Mouse (Mus musculus) bone marrow, adult 2 months (tissue): Measurements from ENCODE around the gene Ptprm. TPM values are rescaled to one million over a fixed set of nuclear protein-coding genes. Genes with fewer than 3 reads are reported as not detected.

ENCODE experiments used
- H3K27ac ChIP-seq: fragments of 200-500 bp; 2 replicates; pipeline ENCODE4 v1.5.1; 2012; ENCODE audit warnings: low read depth, mild to moderate bottlenecking, control low read depth, inconsistent platforms, low read length; ENCODE audit not compliant: control insufficient read depth, poor library complexity, insufficient read depth
- H3K4me1 ChIP-seq: fragments of 200-500 bp; 2 replicates; pipeline ENCODE4 v1.6.1; 2011; ENCODE audit warnings: low read length; ENCODE audit not compliant: control insufficient read depth, insufficient read depth
- H3K4me3 ChIP-seq: fragments of 200-500 bp; replicated peaks from 2 replicates; pipeline ENCODE3; 2011; ENCODE audit warnings: mild to moderate bottlenecking, low read depth, low read length, control low read depth; ENCODE audit not compliant: control insufficient read depth
- CTCF ChIP-seq: fragments of 200-500 bp; IDR thresholded peaks from 2 replicates; pipeline ENCODE4 v1.5.1; 2011; ENCODE audit warnings: low read length, control low read depth; ENCODE audit not compliant: control insufficient read depth, insufficient read depth
- POLR2A ChIP-seq: fragments of 200-500 bp; IDR thresholded peaks from 2 replicates; pipeline ENCODE4 v1.6.1; 2011; ENCODE audit warnings: low read depth, mild to moderate bottlenecking, control low read depth, low read length, borderline replicate concordance; ENCODE audit not compliant: control insufficient read depth
- WGBS: fragments of 180-500 bp; shearing (Covaris S2); methylation state at CpG from one replicate; pipeline ENCODE4 v1.1.7; 2018; 5-methylcytosine and 5-hydroxymethylcytosine counted together
- polyA plus RNA-seq: library from polyadenylated mRNA; stranded (reverse); fragments of >200 nt; gene quantifications from 2 replicates; pipeline ENCODE4 v1.2.4, GENCODE M21; 2011; ENCODE audit warnings: low replicate concordance; ENCODE audit not compliant: missing spikeins, insufficient read depth, insufficient read length

Gene Ptprm
- polyA plus RNA-seq, 1 experiment: 4.0 TPM

DNA sequence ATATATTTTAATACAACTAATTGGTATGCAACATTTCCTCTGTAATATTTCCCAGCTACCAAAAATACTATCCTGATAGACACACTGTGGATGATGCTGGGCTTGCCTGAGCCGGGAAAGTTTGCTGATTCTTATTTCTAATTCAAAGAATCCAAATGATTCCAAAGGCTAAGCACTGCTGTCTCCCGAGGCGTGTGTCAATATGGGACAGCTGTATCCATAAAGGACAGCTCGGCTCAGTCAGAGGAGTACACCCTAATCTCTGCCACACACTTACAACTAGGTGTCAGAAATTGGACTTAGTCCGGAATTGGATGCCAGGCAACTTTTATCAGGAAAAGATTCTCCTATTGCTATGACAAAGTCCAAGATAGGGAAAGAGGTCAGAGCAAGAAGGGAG is 290.6 kb downstream of the Ptprm start:
- Histone ChIP-seq H3K4me1 (no peaks in the 10 kb centered on the region), H3K27ac (no peak overlapping the region), H3K4me3 (no peak overlapping the region)
- 78% methylated on average over 5 of the region's 5 CpGs for WGBS
- TF ChIP-seq CTCF (no peak), POLR2A (no peak)

DNA sequence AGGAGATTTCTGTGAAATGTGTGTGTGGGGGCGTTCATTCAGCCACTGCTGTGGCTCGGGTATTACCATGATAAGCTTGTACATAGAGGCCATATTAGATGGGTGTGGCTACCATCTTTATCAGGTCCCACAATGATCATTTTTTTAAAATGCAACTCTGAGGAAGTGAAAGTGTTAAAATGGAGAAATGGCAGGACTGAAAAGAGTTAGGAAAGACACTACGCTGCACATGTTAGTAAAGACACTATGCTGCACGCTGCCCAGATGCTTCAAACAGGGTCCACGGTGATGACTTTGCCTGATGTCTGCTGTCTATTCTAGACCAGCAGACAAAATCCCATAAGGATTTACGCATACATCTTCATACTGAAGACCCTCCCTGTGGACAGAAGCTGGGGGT is 298.6 kb downstream of the Ptprm start:
- Histone ChIP-seq H3K4me1 (no peaks in the 10 kb centered on the region), H3K4me3 (no peak overlapping the region), H3K27ac (no peak overlapping the region)
- 77% methylated on average over 6 of the region's 6 CpGs for WGBS
- TF ChIP-seq POLR2A: no peak
- TF ChIP-seq CTCF: no peak

DNA sequence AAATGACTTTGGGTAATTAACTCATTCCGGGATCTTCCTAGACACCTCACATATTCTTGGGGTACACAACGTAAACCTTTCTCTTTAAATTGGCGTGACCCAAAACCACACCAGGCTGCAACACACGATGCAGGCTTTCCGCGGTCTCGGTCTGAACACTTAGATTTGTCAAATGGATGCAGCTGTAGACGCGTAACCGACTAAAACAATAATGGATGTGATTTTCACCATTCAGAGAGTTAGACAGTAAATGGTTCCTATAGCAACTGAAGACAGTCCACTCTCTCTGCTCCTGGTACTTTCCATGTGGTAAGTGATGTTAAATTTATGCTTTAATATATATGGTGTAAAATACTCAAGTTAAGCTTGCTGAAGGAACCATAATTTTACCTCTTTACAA is 300.1 kb downstream of the Ptprm start:
- TF ChIP-seq POLR2A (no peak), CTCF (no peak)
- no peak overlapping the region for H3K27ac ChIP-seq
- no peaks in the 10 kb centered on the region for H3K4me1 ChIP-seq
- 89% methylated on average over 10 of the region's 10 CpGs for WGBS
- H3K4me3 ChIP-seq: no peak overlapping the region

DNA sequence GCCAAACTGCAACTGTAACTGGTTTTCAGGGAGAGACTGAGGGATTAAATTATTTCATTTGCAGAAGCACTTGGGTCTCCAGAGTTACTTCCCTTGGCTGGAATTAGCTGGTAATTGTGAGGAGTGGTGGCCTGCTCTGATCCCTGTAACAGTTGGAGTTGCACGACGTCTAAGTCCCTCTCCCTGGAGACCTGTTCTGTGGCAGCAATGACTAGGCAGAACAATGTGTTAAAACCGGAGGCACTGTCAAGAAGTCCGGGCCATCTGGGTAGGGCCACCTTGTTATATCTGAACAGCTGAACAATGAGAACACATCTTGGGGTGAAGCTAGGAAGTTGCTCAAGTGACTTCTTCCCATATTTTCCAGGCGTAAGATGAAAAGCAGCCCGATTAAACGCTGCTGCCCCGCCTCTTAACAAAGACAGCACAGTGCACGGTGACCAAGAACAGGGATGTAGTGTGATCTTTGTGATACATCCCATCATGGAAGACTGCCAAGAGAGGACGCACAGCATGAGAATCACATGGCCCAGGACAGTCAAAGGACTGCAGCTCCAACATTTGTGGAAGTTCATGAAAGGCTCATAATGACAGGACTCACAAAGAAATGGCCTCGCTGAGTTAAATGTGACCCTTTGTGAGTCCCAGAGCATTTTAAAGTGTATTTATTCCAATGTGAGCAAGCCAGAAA is 301.5 kb downstream of the Ptprm start:
- Histone ChIP-seq H3K27ac (no peak overlapping the region), H3K4me3 (no peak overlapping the region), H3K4me1 (no peaks in the 10 kb centered on the region)
- TF ChIP-seq POLR2A: no peak
- TF ChIP-seq CTCF: no peak
- 72% methylated on average over 11 of the region's 11 CpGs for WGBS

DNA sequence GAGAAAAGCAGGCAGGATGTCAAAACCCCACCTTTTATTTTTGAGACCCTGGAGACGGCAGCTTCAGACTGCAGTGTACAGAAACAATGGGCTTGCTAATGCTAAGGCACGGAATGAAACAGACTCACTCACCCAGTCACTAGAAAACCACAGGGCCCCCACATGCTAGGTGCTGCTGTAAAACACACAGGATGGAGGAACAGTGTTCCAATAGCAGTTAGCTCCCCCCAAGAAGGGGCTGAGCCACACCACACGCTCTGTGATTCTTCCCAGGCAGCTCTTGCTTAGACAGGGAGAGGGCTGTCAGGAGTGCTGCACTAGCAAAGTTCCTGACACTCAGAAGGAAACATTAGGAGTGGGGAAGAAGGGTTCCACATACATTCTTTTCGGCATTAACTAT is 306.6 kb downstream of the Ptprm start:
- WGBS: 72% methylated on average over 4 of the region's 4 CpGs
- no peaks in the 10 kb centered on the region for H3K4me1 ChIP-seq
- TF ChIP-seq POLR2A: no peak
- no peak for TF ChIP-seq CTCF
- H3K4me3 ChIP-seq: no peak overlapping the region
- no peak overlapping the region for H3K27ac ChIP-seq

DNA sequence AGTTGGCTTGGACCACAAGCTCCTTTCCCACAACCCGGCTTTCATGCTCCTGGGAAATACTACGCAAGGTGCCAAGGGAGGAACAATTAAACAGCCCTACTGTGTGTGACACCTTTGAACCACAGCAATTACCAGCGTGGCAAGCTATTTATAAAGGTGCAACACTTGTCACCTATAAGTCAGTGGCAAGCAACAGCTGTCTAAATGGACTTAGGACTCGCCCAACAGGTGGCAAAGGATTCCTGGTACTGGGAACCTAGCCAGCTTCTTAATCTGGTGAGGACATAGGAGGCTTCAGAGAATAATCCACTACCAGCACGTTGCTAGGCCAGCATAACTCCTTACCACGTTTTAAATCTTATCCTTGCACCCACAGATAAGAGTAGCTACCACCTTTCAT is 315.7 kb downstream of the Ptprm start:
- TF ChIP-seq CTCF: no peak
- no peaks in the 10 kb centered on the region for H3K4me1 ChIP-seq
- H3K27ac ChIP-seq: no peak overlapping the region
- no peak overlapping the region for H3K4me3 ChIP-seq
- WGBS: 65% methylated on average over 6 of the region's 6 CpGs

DNA sequence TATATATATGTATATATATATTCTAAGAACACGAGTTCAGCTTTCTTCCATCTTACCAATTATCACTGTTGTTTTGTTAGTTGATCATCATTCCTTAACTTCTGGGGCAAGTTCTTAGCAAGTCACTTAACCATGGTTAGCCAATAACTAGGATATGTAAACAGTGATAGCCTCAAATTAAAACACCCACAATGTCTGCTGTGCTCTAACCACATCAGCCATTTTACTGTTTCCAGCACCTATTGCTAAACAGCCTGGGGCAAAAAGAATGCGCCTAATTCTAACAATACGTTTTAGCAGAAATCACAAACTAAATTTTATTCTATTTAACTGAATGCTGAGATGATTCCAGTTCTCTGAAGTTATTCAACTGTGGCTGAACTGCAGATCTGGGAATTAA is 320.7 kb downstream of the Ptprm start:
- WGBS: 85% methylated on average over 3 of the region's 3 CpGs
- no peak overlapping the region for H3K4me3 ChIP-seq
- TF ChIP-seq CTCF (no peak), POLR2A (no peak)
- H3K4me1 ChIP-seq: no peaks in the 10 kb centered on the region
- no peak overlapping the region for H3K27ac ChIP-seq

DNA sequence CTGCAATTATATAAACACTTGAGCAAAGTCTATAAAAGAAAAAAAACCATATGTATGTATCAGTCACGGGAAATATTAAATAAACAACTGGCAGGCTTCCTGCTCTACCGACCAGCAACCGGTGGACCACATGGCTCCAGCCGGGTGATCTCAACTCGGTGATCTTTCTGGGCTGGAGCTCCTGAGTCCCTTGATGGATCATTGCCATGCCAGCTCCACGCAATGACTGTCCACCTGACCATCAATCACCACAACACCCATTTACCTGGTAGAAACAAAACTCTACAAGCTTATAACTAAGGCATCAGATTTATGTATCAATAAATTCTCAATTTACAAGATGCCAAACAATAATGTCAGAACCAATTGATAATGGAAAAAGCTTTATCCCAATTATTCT is 322.2 kb downstream of the Ptprm start:
- WGBS: 88% methylated on average over 6 of the region's 6 CpGs
- no peaks in the 10 kb centered on the region for H3K4me1 ChIP-seq

DNA sequence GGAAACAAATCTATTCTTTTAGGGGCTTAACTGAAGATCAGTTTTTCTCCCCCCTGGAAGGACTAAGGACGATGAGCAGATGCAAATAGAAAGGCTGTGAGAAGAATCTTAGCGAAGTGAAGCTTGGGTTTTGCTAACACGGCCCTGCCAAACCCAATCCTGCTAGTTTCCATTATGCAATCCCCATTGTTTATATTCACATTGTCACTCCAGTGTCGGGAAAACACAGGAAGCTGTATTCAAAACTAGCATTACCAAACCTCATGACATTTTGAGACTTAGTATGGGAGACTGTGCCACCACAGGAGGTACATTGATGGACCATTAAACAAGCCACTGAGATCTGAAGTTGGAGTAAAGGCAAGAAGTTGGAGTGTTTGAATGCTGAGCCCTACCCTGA is 322.9 kb downstream of the Ptprm start:
- H3K4me1 ChIP-seq: no peaks in the 10 kb centered on the region
- H3K27ac ChIP-seq: no peak overlapping the region
- WGBS: 68% methylated on average over 4 of the region's 4 CpGs
- no peak for TF ChIP-seq POLR2A
- TF ChIP-seq CTCF: no peak
- no peak overlapping the region for H3K4me3 ChIP-seq

More for the DNA sequence above, 322.2 kb downstream of the Ptprm start:
- H3K4me3 ChIP-seq: no peak overlapping the region
- H3K27ac ChIP-seq: no peak overlapping the region
- TF ChIP-seq POLR2A: no peak
- TF ChIP-seq CTCF: no peak
